Mouse (Mus musculus) olfactory bulb, adult 2 months (tissue): Measurements from ENCODE around the gene Rbfox3.

Experiments used
- CTCF ChIP-seq: fragments of 200-500 bp; IDR thresholded peaks from 2 replicates; pipeline ENCODE4 v1.5.1; 2012; ENCODE audit warnings: low read depth, mild to moderate bottlenecking, low read length, moderate library complexity; ENCODE audit not compliant: insufficient read depth
- POLR2A ChIP-seq: fragments of 200-500 bp; IDR thresholded peaks from 2 replicates; pipeline ENCODE4 v1.6.1; 2012; ENCODE audit warnings: mild to moderate bottlenecking, low read depth, low read length, moderate library complexity; ENCODE audit not compliant: insufficient read depth

DNA sequence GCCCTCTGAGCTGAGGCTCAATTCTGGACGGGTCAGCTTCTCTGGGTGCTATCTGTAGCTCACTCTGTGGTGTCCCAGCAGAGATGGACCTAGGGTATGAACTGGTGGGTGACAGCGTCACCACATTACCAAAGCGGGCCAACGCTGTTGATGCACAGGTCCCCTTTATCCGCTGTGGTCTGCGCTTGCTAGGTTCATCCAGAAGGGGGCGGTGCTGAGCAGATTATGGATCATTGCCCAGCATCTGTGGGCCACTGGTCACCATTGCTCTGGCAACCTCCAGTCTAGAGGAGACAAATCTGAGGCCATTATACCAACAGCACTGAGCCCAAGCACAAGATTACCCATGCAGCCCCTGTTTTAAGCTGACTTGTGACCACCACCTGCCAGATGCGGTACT is 276.8 kb downstream of the Rbfox3 start:
- TF ChIP-seq CTCF (peak; percentile 70; the same call in 1 of the 2 replicates), POLR2A (no peak)
